Mouse (Mus musculus) granulocyte monocyte progenitor cell, adult 5-6 weeks (primary cell): ENCODE measurements at regions not wholly inside any gene's neighbourhood (a gene's known extent, or its start where the extent isn't known, plus 50 kb on each side); places are given as distances from the start of the nearest gene placed in this dataset.
A peak's percentile ranks its signal among the peaks of the same experiment; 100 is the strongest.

Experiments used
- ATAC-seq: replicated peaks from 2 replicates; pipeline ENCODE4 v1.8.0; 2016; ENCODE audit warnings: mild to moderate bottlenecking, moderate TSS enrichment, inconsistent platforms; ENCODE audit not compliant: poor library complexity, severe bottlenecking

DNA sequence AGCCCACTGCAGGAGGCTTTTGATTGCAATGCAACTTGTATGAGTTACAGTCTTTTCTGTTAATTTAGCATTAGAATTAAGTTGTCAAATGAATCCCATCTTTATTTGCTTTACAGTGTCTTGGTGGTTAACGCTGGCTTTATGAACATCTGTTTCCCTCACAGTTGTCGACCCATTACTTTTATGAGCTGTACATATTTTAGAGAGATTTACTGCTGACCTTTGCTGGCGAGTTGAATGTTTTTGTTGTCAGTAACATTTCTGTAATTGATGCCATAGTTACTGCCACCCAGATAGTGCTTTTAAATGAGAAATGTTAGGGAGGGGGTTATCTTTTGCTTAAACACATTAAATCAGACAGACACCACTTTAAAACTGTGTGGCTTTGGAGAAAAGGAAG lies 127.5 kb upstream of the Tle4 start:
- ATAC-seq: no peak

DNA sequence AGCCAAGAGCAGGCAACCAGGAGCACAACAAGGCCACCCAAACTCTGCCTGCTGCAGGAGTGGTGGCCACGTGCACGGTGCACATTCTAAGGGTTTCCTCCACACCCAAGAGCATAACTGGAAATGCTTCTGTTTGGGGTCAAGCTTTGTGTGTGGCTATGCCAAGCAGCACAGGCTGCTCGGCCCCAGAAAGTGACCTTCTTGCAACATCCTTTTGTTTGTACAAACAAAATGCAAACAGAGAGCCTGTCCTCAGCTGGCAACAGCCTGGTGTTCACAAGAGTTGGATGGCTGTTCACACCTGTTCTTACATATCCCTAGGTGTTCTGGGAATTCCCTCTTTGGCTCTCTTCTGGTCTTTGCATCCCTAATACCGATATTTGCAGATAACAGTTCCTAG lies 126.8 kb upstream of the Tle4 start:
- no peak for ATAC-seq

DNA sequence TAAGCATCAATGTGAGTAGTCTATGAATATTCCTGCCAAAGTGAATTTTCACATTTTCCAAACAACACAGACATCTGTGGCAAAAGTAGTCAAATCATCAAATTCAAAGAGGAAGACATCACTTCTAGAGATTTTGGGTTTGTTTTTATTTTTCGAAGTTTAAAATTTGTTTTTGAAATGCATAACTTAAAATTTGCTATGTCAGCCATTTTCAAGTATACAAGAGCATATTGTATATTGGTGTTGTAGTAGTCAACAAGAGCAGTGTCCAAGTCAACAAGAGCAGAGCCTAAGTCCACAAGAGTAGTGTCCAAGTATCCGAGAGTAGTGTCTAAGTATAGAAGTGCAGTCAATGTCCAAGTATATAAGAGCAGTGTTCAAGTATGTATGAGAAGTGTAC lies 107.9 kb upstream of the Tle4 start:
- ATAC-seq: no peak

DNA sequence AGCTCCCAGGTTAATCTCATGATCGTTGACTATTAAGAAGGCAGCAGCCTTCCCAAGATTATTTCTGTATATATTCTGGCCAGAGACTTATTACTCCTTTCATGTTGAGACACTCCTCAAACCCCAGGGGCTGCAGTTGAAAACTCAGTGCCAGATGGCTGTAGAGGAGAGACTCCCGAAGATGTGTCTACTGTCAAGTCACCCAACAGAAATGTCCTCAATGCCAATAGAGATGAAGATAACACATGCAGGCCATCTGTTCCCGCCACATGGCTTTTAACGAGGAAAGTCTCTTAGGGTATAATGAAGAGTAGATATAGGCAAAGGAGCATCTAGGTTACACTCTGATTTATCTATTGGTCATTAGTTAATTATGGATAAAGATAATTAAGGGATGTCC lies 103.3 kb upstream of the Tle4 start:
- ATAC-seq: no peak

DNA sequence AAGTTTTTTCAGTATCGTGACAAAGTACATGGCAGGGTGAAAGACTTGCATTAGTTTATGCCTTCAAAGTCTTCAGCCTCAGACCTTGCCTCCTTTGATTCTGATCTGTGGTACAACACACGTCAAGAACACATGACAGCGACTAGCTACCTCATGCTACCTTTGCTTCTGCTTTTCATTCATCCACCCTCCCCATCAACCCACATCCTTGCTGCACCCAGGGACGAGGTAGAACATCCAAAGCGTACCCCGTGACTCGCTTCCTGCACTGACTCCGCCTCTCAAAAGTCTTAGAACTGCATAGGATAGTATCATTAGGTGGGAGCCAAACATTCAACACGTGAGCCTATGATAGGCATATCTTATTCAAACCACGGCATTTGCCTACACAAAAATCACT lies 97.5 kb upstream of the Tle4 start:
- peak; percentile 50 for ATAC-seq

DNA sequence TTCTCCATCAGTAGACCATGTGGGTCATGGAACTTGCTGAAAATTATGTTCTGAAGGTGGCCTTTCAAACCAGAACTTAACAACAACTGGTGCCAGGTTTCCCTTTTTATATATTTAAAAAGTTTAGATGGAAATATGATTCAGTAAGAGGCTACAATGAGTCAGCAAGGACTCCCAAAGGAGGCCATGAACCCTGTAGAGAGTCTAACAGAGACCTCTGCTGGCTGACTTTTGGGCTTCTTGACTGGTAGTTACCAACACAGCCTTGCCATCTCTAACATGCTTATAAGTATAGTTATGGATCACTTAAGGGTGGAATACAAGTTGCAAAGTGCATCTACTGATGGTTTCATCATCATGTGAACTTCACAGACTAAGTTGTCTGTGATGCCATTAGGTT lies 94.3 kb upstream of the Tle4 start:
- ATAC-seq: peak; percentile 73

DNA sequence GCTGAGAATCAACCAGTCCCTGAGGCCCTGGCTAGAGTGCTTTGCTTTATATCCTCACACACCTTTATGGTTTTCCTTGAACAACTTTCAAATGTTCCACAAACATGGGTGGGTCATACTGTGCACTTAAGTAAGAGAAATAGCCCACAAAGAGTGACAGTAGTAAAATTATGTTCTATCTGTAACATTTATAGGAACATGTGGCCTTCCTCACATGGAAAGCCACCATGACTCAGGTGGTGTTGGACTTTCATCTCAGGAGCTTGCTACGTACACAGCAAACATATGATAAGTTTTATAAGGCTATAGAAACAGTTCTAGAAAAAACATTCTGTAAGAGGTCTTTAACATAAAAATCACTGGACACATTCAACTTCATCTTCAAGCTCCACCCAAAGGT lies 87.8 kb upstream of the Tle4 start:
- no peak for ATAC-seq

DNA sequence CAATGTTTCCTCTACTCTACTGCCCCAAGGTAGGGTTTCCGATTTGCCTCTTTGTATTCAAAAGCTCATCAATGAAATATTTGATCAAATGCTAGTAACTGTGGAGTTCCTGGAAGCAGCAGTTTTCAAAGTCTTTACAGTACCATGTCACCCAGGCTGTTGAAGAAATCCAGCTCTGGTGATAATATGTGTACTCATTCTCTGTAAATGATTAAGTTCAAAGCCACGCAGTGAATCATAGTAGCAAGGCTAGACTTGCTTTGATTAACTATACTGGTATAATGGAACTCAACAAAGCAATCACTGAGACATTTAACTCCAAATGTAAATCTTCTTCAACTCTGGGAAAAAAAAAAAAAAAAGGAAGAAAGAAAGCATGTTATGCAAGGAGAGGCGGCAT lies 86.8 kb upstream of the Tle4 start:
- ATAC-seq: no peak

DNA sequence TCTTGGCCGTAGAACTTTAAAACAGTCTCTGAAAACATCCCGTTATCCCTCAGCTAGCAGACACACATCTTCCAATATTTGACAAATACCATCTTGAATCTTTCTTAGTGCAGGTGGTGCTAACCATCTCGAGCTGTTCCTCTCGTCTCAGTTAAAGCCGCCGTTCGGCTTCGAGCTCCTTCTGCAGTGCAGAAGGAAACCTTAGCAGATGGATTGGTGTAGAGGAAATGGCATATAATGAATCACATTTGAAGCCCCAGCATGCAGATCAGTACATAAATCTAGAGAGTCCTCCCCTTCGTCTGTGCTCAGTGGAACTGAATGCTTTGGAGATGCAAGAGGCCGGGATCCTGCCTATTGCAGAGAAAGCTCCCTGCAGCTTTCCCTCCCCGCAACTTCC lies 83.5 kb upstream of the Tle4 start:
- ATAC-seq: no peak

DNA sequence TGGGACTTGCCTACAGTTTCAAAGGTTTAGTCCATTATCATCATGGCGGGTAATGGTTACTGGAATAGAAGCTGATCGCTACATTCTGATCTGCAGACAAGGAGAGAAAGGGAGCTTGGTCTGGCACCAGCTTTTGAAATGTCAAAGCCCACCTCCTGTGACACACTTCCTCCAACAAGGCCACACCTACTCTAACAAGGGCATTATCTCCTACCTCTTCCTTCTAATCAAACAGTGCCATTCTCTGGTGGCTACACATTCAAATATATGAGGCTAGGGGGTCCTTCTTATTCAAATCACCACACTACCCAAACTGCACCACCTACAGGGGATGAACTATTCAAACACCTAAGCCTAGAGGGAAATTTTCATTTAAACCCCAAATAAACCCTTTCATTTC lies 81.9 kb upstream of the Tle4 start:
- ATAC-seq: no peak

DNA sequence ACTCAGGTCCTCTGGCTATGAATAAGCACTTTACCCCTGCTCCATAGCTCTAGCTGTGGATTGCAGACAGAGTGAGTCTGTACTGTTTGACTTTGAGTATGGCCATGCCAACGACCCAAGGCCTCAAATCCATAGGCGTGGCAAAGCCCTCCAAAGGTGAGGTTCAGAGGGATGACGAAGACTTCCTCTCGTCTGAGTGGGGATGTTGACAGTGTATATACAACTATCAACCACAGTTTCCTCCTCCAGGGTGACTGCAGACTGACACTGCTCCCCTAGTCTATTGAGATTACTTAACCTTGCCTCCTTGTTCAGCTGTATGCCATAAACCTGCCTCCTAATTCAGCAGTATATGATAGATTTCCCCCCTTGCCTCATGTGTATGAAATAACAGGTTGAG lies 80.7 kb upstream of the Tle4 start:
- peak; percentile 72 for ATAC-seq

DNA sequence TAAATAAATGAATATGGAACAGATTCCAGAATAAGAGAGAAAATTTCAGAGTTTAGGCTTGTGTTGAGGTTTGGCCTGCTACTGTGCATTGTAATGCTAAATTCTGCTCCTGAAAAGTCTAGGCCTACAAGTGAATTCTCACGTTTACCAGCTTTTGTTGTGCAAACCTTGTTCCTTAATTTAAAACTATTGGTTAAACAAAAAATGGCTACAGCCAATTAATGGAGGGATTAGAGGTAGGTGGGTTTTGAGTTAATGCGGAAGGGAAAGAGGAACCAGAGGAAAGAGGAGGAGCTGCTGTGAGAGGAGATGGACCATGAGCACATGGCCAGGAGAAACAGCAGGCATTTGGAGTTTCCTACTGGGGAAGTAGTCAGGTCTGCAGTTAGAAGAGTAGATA lies 79.1 kb upstream of the Tle4 start:
- ATAC-seq: peak; percentile 92

DNA sequence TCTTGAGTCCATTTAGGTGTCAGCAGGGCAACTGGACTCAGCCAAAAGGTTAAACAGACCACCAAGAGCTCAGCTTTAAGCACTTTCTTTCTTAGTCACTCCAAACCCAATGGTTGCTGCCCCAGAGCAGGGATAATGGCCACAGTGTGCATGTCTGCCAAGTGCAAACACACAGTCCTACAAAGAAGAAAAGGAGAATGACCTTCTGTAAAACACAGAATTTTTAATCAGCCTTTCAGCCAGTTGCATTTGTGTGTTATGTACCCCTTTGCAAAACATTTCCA lies 72.9 kb upstream of the Tle4 start:
- ATAC-seq: no peak

DNA sequence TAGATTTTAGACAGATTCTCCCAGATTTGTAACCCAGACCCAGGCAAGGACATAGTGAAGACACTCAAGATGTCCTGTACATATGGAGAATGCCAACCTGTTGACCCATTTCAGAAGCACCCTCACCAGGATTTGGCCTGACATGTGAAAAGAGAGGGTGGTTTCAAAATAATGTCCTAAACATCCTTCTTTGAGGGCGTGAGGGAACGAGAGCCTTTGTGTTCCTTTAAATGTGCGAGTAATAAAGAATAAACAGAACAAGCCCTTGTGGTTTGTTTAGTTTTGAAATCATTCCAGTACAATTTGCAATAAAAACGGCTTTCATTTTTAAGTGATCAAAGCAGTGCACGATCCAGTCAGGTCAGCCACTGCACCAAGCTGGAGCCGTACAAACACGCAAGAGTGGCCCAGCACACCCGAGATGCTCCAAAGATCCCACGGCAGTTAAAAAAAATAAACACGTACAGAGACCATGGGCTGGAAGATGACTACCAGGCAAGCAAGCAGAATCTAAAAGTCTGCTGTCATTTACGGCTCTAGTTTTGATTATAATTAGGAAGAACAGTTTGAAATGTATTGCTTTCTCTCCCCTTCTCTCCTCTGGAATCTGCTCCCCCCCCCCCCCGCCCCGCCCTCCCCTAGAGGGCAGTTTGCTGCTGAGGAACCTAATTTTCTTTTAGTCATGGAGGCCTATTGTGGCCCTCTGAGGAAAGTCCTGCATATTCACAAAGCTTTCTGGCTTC lies 72.4 kb upstream of the Tle4 start:
- peak; percentile 54 for ATAC-seq

DNA sequence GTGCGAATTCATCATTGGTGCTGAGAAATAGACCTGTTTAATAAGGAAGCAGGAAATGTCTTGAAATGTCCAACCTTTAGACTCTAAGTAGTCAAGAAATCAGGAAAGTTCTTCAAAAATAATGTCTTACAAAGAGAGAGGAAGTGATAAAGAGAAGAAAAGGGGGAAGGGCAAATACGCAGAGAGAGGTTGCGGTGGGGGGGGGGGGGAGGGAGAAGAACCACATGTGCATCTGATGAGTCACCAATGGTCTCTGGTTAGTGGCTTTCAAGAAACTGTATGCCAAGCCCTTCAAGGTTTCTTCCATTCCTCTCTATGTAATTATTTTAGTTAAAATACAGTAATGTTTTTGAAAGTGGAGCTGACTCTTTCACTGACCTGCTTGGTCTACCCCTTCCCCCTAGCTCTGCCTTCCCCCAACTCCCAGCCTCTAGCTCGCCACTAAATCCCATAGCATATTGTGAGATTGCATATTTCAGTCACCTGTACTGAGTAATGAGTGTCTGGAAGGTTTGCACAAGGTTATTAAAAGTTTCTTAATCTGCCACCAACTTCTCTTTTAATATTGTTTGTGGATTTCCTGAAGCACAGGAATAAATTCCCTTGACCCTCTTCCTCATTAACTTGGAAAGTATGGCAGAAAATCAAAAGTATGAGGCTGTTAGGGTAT lies 70.8 kb upstream of the Tle4 start:
- ATAC-seq: peak; percentile 75

DNA sequence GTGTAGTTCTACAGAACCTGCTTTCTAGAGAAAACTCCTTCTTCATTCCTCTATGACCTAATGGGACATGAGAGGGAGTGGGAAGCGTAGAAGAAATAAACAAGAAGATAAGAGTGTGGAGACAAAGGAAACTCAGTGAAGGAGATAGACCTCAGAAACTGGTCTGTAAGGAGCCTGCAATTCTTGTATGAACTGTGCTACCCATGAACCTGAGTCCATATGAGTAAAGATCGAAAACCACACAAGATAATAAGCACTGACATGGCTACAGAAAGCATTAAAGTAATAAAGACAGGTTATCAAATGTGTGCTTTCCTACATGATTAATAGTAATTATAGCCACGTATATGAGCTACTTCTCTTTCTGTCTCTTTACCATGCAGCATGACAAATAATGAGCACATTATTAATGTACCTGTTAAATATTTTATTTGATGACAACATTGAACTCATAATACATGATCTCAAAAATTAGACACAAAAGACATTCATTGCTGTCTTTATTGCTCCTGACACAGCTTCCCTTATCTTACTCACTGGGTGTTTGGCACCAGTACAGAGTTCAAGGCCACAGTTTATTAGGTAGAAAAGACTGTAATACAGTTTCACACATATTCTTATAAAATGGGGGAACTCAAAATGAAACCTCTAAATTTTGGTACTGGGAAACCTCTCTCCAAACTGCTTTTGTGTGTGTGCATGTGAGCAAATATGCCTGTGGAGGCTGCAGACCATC lies 67.0 kb upstream of the Tle4 start:
- ATAC-seq: no peak

DNA sequence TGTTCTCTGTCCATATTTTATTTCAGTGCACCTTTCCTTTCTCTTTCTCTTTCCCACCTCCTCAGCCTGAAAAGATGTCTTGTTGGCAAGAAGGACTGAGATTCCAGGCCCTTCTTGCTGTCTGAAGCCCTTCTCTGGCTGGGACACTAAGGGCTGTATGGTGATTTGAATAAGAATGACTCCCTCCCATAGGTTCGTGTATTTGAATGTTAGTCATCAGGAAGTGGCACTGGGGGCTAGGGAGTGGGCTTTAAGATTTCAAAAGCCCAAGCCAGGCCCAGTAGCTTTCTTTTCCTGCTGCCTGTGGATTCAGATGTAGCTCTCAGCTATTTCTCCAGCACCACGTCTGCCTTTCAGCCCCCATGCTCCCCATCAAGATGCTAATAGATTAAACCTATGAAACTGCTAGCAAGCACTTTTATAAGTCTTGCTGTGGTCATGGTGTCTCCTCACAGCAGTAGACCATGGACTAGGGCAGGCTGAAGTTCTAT lies 66.3 kb upstream of the Tle4 start:
- no peak for ATAC-seq

DNA sequence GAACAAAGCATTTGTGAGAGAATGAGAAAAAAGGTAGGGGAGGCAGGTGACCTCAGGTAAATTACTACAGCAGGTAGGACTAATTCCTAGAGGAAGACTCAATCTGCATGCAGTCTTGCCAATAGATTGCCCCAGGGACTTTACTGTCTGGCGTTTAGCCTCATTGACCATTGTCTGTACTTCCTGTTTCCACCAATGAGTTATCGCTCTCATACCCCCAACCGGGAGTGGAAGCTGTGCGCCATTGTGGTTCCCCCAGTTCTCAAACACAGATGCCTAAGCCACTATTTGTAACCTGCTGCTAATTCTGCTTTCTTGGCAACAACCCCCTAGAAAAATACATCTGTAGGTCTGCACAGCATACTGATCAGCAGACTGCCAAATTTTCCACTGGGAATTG lies 65.5 kb upstream of the Tle4 start:
- ATAC-seq: peak; percentile 61

DNA sequence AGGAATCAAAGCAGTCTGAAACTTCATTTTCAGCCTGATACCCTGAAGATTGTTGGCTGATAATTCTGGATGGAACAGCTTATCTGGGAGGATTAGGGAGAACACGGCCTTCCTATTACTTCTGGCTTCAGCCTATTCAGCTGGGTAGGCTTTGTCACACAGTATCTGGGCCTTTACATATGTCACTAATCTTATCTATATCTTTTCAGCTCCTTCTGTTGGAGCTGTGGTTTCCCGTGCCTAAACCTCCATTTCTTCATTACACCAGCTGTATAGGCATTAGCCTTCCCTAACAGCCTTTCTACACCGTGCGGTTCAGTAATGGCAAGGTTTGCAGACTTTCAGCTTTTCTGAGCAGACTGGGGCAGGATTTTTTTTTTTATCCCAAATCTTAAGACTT lies 61.9 kb upstream of the Tle4 start:
- ATAC-seq: peak; percentile 71

DNA sequence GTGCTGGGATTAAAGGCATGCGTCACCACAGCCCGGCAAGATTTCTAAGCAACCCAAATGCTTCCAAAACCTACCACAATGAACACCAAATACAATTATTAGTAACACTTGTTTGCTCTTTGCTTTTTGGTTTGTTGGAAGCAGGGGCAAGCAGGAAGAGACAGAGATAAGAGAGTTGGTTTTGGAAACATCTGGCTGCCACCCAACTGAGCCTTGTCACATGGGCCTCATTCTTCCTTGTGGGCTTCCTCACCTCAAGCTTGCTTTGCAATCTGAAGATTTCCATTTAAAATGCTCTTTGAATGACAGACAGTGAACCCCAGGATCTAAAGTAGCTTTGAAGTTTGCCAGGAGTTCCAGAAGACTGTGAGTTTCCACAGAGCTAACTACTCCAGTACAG lies 60.6 kb upstream of the Tle4 start:
- ATAC-seq: no peak; the same call in 1 of the 2 replicates

DNA sequence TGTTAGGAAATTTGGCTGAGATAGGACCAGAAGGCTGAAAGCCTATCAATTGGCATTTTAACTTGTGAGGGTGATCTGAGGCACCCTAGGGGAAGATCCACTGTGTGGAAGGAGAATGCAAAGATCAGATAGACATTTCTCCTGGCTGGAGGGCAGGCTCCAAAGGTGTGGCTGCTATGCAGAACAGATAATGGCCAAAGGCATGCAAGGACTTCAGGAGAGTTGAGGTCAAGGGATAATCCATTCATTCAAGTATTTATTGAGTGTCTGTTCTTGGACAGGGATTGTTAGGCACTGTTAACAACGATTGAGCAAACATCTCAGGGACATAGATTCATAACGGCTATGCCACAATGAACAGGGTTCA lies 58.2 kb upstream of the Tle4 start:
- no peak for ATAC-seq
